Mouse (Mus musculus): ENCODE measurements at regions not wholly inside any gene's neighbourhood (a gene's known extent, or its start where the extent isn't known, plus 50 kb on each side); places are given as distances from the start of the nearest gene placed in this dataset.

DNA sequence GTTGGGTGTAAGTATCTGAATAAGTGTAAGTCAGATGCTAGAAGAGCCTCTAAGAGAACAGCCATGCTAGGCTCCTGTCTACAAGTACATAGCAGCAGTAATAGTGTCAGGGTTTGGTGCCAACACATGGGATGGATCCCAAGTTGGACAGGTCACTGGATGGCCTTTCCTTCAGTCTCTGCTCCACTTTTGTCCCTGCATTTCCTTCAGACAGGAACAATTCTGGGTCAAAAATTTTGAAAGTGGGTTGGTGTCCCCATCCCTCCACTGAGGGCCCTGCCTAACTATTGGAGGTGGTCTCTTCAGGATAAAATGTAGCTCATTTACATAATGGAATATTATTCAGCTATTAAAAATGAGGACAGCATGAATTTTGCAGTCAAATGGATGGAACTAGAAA lies 122.7 kb upstream of the Sox2 start:
- no peak for TF ChIP-seq CTCF (IDR thresholded peaks at IDR 0.05; ENCODE audit: low read depth)
- no peak for TF ChIP-seq EP300 (IDR thresholded peaks at IDR 0.05; ENCODE audit: low read depth)
